Mouse (Mus musculus) heart, adult 2 months (tissue): Measurements from ENCODE around the gene Elmo1. TPM values are rescaled to one million over a fixed set of nuclear protein-coding genes. Genes with fewer than 3 reads are reported as not detected.
A peak's percentile ranks its signal among the peaks of the same experiment; 100 is the strongest.

Source experiments
- DNase-seq, 2 experiments: peaks; one replicate each; pipeline ENCODE4 v3.0.0; 2021
- H3K27ac ChIP-seq: fragments of 200-600 bp; 2 replicates; pipeline ENCODE4 v1.8.1; 2022
- H3K27me3 ChIP-seq: fragments of 200-500 bp; 2 replicates; pipeline ENCODE4 v1.6.1; 2012; ENCODE audit warnings: mild to moderate bottlenecking, low read length, inconsistent platforms, mixed read lengths; ENCODE audit not compliant: control insufficient read depth, insufficient read depth
- H3K36me3 ChIP-seq: fragments of 200-500 bp; 2 replicates; pipeline ENCODE4 v1.6.1; 2012; ENCODE audit warnings: low read length, inconsistent platforms; ENCODE audit not compliant: control insufficient read depth, insufficient read depth
- H3K4me1 ChIP-seq: fragments of 200-500 bp; 2 replicates; pipeline ENCODE4 v1.6.1; 2011; ENCODE audit warnings: low read length; ENCODE audit not compliant: control insufficient read depth, insufficient read depth
- H3K4me3 ChIP-seq: fragments of 200-600 bp; 2 replicates; pipeline ENCODE4 v1.8.1; 2022
- H3K79me2 ChIP-seq: fragments of 200-500 bp; replicated peaks from 2 replicates; pipeline ENCODE4 v1.6.1; 2012; ENCODE audit warnings: mild to moderate bottlenecking, inconsistent platforms, low read length, moderate library complexity, mixed read lengths; ENCODE audit not compliant: control insufficient read depth, insufficient read depth
- H3K9ac ChIP-seq: fragments of 200-500 bp; 2 replicates; pipeline ENCODE4 v1.6.1; 2012; ENCODE audit warnings: low read depth, mild to moderate bottlenecking, control low read depth, inconsistent platforms, low read length, mixed read lengths
- CTCF ChIP-seq: fragments of 200-600 bp; IDR thresholded peaks from 2 replicates; pipeline ENCODE4 v1.8.1; 2022; ENCODE audit warnings: antibody characterized with exemption, mild to moderate bottlenecking, moderate library complexity
- EP300 ChIP-seq: fragments of 200-500 bp; IDR thresholded peaks from 2 replicates; pipeline ENCODE4 v1.6.1; 2011; ENCODE audit warnings: low read depth, low read length, control low read depth; ENCODE audit not compliant: insufficient read depth
- POLR2A ChIP-seq: fragments of 200-500 bp; IDR thresholded peaks from 2 replicates; pipeline ENCODE4 v1.6.1; 2011; ENCODE audit warnings: mild to moderate bottlenecking, low read depth, low read length, control low read depth; ENCODE audit not compliant: insufficient read depth
- WGBS: fragments of 180-500 bp; shearing (Covaris S2); methylation state at CpG from one replicate; pipeline ENCODE4 v1.1.7; 2018; 5-methylcytosine and 5-hydroxymethylcytosine counted together
- intact Hi-C: fragments of 180-260 bp; cut with DNase I; formaldehyde crosslinking; loops from one replicate; pipeline ENCODE4 v1.15.1; 2025
- polyA plus RNA-seq: library from polyadenylated mRNA; depleted of rRNA; stranded (reverse); fragments of >200 nt; gene quantifications from 2 replicates; pipeline ENCODE4 v1.2.3, GENCODE M21; 2012
- total RNA-seq, 2 experiments: library from RNA; stranded (reverse); gene quantifications; 2 replicates each; pipeline ENCODE4 v1.2.3; 2021

The Elmo1 gene
- total and polyA plus RNA-seq, 3 experiments: 7.0 to 9.1 (median 7.1) TPM

- 81% methylated on average over 2 of the region's 2 CpGs for WGBS
- intact Hi-C loops: no loop called here
- H3K4me1 ChIP-seq: peaks cover 4% of the 10 kb centered on the region
- no peak overlapping the region for H3K4me3 ChIP-seq
- TF ChIP-seq POLR2A (no peak), EP300 (no peak), CTCF (no peak)
- H3K27ac ChIP-seq: no peak overlapping the region
- H3K36me3 ChIP-seq: no peaks in the 10 kb centered on the region
- H3K27me3 ChIP-seq: no peaks in the 10 kb centered on the region
- DNase-seq: no peak
- no peaks in the 10 kb centered on the region for H3K79me2 ChIP-seq
- H3K9ac ChIP-seq: no peak overlapping the region
These were observed 217.0 kb downstream of the Elmo1 start for GRCm38 (mm10) chr13:20307381-20307780.

- Histone ChIP-seq H3K27ac (no peak overlapping the region), H3K27me3 (no peaks in the 10 kb centered on the region), H3K9ac (no peak overlapping the region), H3K4me3 (no peak overlapping the region), H3K36me3 (no peaks in the 10 kb centered on the region; the same call in 1 of the 2 replicates), H3K4me1 (peaks cover 3% of the 10 kb centered on the region; the same call in 1 of the 2 replicates), H3K79me2 (no peaks in the 10 kb centered on the region)
- intact Hi-C loops: loop anchor here (1.0 to 10.0 kb wide), 6 partner anchors 160 to 1013 kb away; no protein-coding TSS in a partner anchor
- peak; percentile 71 to 80 for DNase-seq
- no peak for TF ChIP-seq POLR2A
- 0 out of 2 replicates have a peak, but pooled peaks have one; percentile 43 for TF ChIP-seq EP300
- peak; percentile 91 for TF ChIP-seq CTCF
- 7% methylated on average over 3 of the region's 3 CpGs for WGBS
These were observed 221.2 kb downstream of the Elmo1 start for GRCm38 (mm10) chr13:20311612-20312011.

- Histone ChIP-seq H3K4me3 (no peak overlapping the region), H3K36me3 (no peaks in the 10 kb centered on the region; the same call in 1 of the 2 replicates), H3K27me3 (no peaks in the 10 kb centered on the region), H3K9ac (no peak overlapping the region), H3K79me2 (no peaks in the 10 kb centered on the region), H3K27ac (no peak overlapping the region), H3K4me1 (no peaks in the 10 kb centered on the region; the same call in 1 of the 2 replicates)
- DNase-seq: no peak
- 67% methylated on average over 6 of the region's 6 CpGs for WGBS
- intact Hi-C loops: loop anchor here (5.0 to 10.0 kb wide), 4 partner anchors 251 to 1011 kb away; no protein-coding TSS in a partner anchor
- TF ChIP-seq CTCF: no peak
- TF ChIP-seq EP300: no peak
- TF ChIP-seq POLR2A: no peak
These were observed 222.9 kb downstream of the Elmo1 start for GRCm38 (mm10) chr13:20313345-20313744.

DNA sequence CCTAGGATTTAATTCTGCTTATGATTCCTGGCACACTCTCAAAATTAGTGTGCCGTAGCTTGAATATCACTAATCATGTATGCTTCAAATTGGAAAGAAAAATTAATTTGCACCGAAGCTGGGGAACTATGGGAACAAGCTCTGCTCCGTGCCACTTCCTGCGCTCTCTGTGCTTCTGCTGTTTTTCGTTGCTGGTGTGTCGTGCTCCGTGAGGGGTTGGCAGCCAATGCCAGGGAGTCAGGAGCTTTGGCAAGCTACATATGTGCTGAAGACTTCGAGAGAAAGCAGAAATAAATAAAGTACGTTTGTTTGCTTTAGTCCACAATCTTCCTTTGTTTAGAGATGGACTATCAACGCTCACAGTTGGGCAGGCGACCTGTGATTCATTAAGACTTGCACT, 225.7 kb downstream of the Elmo1 start:
- no peaks in the 10 kb centered on the region for H3K79me2 ChIP-seq
- intact Hi-C loops: loop anchor here (10.0 kb wide), 2 partner anchors 249 to 1009 kb away; no protein-coding TSS in a partner anchor
- no peaks in the 10 kb centered on the region; the same call in 1 of the 2 replicates for H3K4me1 ChIP-seq
- no peak for DNase-seq
- H3K9ac ChIP-seq: no peak overlapping the region
- no peak overlapping the region for H3K4me3 ChIP-seq
- no peaks in the 10 kb centered on the region for H3K27me3 ChIP-seq
- no peak overlapping the region for H3K27ac ChIP-seq
- 82% methylated on average over 11 of the region's 11 CpGs for WGBS
- H3K36me3 ChIP-seq: no peaks in the 10 kb centered on the region; the same call in 1 of the 2 replicates
- TF ChIP-seq CTCF: no peak
- no peak for TF ChIP-seq POLR2A
- TF ChIP-seq EP300: no peak

DNA sequence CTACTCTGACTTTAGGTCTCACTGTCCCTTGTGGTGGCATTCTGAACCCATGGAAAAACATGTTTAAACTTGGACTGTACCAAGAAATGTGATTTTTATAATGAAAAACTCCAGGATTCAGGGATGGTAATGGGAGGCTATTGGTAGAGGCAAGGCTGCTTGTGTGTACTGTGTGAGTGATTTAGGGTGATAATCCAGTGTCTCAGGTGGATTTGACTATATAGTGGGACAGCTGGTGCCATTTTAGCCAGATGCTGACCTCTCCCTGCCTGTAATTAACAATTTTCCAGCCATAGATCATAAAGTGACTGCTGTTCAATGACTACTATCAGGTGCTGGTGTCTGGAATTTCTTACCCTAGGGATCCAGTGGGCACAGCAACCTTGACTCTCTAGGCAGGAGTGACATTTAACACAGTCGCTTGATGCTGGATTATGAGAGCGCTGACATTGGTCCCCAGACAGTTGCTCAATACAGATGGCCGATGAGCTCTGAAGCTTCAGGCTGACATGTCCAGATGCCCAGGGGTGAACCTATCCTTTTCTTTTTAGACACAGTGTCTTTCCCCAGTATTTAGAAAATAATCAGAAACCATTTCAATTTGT, 228.3 kb downstream of the Elmo1 start:
- Histone ChIP-seq H3K36me3 (no peaks in the 10 kb centered on the region; the same call in 1 of the 2 replicates), H3K9ac (no peak overlapping the region), H3K4me3 (no peak overlapping the region), H3K4me1 (no peaks in the 10 kb centered on the region), H3K27me3 (no peaks in the 10 kb centered on the region), H3K27ac (no peak overlapping the region), H3K79me2 (no peaks in the 10 kb centered on the region)
- 88% methylated on average over 3 of the region's 3 CpGs for whole genome bisulfite sequencing
- TF ChIP-seq EP300: no peak
- DNase-seq: no peak
- intact Hi-C loops: loop anchor here (10.0 kb wide), 2 partner anchors 246 to 1006 kb away; no protein-coding TSS in a partner anchor

DNA sequence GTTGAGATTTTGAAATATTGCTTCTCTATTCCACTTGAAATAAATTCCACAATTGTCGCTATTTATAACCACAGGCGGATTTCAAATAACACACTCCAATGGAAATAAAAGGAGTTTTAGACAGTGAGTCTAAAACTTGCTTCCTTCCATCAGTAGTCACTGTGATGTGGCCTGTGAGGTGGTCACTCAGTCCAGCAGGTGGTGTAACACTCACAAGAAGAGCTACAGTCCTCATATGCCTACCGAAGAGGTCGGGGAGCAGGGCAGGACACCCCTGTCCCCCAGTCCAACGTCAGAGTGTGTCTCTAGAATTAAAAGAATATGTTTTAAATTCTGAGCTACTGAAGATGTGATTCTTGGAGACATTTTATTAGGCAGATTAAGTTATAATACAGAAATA, 229.8 kb downstream of the Elmo1 start:
- TF ChIP-seq CTCF (peak; percentile 48), EP300 (no peak)
- DNase-seq: no peak
- H3K36me3 ChIP-seq: no peaks in the 10 kb centered on the region
- H3K79me2 ChIP-seq: no peaks in the 10 kb centered on the region
- intact Hi-C loops: no loop called here
- no peak overlapping the region for H3K4me3 ChIP-seq
- H3K27me3 ChIP-seq: no peaks in the 10 kb centered on the region
- no peaks in the 10 kb centered on the region for H3K4me1 ChIP-seq
- no peak overlapping the region for H3K27ac ChIP-seq
- 77% methylated on average over 5 of the region's 5 CpGs for WGBS
- H3K9ac ChIP-seq: no peak overlapping the region
